Mouse (Mus musculus) urinary bladder, adult 18-20 months (tissue): ENCODE measurements around the gene Elf5.
A peak's percentile ranks its signal among the peaks of the same experiment; 100 is the strongest.

Experiments
- DNase-seq, 2 experiments: peaks; one replicate each; pipeline ENCODE4 v3.0.0; 2022; ENCODE audit warnings: low spot score in 2 of 2, mixed read lengths in 2 of 2

The Elf5 gene

DNA sequence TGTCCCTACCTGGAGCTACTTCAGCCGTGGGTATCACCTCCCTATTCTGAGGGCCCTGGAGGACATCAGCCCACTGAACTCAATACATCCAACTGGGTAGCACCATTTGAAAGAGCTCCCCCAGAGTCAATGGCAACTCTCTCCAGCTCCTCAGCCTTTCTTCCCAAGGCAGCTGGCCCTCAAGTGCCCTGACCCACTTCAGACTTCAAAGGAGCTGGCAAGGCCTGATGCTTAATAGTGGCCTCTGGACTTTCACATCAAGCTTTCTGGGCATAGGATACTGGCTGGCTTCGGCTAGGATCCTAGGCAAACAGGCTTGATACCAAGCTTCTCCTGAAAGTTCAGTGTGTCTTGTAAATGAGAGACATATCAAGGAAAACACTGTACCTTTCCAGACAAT, 23.6 kb downstream of the Elf5 start:
- no peak for DNase-seq

DNA sequence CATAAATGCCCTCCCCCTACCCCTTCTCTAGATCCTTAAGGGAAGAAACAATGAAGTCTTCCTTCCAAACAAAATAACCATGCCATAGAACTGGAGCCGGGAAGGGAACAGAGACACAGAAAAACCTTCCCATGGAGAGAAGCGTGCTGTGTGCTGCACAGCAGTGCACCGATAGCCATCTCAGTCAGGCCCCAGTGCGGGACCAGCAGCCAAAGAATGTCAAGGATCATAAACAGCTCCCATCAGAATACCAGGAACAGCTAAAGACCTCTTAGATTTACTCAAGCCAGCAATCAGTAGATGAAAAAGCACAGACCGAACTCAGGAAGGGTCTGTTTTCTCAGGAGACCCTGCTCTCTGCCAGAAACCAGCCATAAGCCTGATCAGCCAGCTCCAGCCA, 25.0 kb downstream of the Elf5 start:
- no peak for DNase-seq

DNA sequence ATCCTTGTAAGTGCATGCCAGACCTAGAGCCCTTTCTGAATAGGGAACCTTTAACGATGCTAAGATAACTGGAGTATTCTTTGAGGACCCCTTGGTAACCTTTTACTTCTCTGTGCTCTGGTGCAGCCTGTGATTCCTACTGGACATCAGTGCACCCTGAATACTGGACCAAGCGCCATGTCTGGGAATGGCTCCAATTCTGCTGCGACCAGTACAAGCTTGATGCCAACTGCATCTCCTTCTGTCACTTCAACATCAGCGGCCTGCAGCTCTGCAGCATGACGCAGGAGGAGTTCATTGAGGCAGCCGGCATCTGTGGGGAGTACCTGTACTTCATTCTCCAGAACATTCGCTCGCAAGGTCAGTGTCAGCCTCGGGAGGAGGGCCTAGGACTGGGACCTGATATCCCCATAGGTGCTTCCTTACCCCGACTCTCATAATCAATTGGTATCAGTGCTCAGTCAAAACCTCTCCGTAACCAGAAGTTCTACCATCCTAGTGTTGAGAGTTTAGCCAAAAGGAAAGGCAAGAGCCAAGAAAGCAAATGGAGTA, 27.7 kb downstream of the Elf5 start:
- DNase-seq = no peak

DNA sequence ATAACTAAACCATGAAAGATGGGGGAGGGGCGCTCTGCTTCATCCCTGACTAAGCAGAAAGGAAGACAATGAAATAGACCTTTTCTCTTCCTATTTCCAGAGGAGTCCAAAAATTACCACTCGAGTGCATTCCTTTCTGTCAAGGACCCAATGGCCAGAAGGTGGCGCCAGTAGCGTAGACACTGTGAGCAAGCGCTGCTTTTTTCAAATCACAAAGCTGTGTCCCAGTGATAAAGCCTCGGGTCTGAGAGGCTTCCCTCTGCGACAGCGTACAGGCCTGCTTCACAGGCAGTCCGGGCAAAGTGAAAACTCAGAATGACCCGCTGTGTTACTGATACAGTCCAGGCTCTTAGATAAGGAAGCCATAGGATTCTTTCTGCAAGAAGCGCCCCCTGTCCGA, 28.2 kb downstream of the Elf5 start:
- peak; percentile 35 to 68 for DNase-seq

DNA sequence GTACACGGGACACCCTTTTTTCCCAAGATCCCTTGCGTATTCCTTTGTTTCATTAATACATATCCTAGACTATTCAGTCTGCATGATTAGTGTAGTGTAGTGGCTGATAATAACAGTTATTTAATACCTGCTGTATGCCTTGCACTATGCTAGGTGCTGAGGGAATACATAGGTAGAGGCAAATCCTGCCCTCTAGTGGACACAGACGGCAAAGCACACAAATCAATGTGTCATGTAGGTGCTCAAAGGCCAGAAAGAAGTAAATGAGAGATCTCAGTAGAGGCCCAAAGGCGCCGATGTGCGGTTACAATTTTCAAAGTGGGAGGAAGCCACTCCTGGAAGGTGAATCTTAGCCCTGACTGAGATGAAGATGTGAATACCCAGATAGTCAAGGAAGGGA, 34.3 kb downstream of the Elf5 start:
- DNase-seq = no peak

DNA sequence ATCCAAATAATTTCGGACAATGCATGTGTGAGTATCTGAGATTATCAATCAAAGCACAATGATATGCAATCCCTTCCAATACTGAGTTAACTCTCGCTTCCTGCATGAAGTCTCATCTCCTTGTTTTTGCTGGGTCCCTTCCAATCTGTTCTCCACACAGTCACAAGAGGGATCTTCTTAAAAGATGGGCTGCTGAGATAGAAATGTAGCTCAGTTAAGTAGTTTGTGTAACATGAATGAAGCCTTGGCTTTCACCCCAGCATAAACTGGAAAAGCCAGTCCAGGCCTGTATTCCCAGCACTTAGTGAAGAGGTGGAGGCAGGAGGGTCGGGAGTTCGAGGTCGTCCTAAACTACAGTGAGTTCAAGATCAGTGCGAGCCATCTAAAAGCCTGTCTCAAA, 34.8 kb downstream of the Elf5 start:
- DNase-seq = no peak

DNA sequence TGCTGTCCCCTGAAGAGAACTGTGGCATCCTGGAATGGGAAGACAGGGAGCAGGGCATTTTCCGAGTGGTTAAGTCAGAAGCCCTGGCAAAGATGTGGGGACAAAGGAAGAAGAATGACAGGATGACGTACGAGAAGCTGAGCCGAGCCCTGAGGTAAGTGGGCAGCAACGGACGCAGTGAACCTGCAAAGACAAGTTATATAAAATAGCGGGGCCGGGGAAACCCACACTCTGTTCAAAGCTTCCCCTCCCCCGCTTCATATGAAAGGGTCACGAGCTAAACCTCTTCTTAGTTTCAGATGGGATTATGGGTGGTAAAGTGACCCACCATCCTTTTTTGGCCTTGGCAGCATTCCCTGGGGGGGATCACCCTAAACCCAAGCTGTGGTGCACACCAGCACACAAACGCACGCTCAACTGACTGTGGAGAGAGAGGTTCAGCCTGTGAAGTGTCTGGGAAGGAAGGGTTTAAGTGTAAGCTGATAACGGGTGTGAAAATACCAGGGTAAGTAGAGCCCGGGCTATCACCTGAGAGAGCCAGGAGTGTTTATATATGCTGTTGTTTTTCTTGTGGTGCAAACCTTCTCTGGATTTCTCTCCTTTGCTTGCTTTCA, 37.6 kb downstream of the Elf5 start:
- DNase-seq = no peak

DNA sequence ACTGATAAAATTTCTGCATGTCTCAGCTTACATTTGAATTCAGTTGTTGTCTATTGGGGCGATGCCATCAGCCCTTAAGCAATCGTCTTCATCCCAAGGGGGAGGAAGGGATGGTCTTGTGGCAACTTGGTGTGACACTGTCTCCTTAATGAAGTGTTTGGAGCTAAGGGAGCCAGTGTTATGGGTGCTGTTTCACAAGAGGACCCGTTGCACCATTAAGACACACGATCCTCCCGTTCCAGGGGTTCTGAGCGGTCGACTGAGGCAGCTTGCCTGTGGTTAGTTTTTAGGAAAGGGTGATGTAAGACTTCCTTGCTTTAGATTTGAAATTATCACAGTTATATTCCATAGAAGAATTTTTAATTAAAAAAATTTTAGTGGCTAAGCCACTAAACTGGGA, 38.3 kb downstream of the Elf5 start:
- DNase-seq = no peak

DNA sequence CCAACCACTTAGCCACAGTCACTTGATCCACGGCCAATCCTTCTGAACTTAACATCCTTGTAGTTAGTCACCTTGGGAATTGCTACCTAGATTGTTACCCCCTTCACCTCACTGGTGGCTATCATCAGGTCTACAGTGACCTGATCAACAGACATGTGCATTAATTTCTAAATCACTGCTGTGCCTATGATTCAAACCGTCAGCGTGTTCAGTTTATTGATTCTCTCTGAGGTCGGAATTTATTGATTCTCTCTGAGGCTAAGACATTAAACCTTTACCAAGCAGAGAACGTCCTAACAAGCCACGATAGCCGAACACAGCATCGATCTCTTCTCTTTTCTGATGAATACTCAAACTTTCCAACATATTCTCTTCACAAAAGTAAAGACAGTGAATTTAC, 38.8 kb downstream of the Elf5 start:
- DNase-seq = no peak

DNA sequence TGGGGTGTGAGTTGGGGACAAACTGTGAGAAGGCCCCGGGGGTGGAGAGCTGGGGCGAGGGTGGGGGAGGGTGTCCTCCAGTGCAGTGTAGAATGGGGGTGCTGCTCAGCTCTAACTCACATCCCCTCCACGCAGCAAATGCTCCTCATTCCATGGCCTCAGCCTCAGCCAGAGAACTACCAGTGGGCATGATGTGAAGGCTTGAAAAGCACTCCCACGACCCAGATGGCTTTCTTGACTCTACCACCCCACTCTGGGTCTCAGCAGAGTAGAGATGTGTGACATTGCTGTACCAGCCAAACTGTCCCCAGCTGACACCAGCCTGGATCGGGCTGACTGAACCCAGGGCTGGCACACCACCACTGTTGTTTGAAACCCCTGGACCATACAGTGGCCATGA, 41.1 kb downstream of the Elf5 start:
- DNase-seq = no peak

DNA sequence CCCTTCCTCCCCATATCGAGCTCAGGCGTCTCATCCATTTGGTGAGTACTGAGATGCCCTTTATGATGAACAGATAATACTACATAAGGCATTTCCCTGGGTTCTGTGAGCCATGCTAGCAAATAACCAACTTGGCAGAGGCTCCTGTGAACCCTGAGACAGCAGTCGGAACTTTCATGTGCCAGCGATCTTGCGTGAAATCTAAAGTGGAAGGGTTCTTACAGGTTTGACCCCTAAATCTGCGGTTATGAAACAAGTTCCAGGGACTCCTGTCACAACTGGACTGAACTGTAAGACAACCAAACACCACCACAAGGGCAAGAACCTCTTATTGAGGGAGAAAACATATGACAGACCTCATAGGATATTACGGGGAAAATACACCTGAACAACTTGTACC, 44.3 kb downstream of the Elf5 start:
- DNase-seq = no peak

DNA sequence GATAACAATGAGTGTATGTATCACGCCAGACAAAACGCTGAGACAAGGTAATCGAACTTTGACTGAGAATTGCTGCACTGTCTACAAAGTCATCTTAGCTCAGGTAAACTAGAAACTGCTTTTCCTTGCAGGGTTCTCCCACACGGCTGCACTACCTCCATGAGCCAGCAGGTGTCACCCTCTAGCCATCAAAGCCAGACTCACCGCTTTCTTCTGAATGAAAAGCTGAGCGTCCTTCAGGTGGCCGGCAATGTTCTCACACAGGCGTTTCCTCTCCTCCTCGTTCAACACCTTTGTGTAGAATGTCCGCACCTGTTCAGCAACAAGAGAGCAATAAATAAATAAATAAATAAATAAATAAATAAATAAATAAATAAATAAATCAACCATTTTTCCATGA, 45.2 kb downstream of the Elf5 start:
- peak; percentile 58 to 78 for DNase-seq

DNA sequence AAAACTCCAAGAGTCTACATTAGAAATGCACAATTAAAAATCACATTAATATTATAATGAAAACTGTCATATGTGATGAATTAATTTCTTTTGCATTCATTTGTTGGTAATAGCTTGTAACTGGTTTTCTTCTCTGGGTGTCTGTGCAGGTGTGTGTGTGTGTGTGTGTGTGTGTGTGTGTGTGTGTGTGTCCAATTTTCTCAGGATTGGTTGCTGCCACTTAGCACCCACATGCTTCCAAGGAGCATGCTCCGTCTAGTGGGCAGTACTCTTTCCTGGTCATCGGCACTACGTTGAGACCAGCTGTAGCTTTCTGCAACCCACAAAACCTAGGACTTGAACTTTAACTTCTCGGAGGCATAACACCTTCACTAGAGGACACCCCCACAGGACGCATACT, 45.6 kb downstream of the Elf5 start:
- no peak for DNase-seq

DNA sequence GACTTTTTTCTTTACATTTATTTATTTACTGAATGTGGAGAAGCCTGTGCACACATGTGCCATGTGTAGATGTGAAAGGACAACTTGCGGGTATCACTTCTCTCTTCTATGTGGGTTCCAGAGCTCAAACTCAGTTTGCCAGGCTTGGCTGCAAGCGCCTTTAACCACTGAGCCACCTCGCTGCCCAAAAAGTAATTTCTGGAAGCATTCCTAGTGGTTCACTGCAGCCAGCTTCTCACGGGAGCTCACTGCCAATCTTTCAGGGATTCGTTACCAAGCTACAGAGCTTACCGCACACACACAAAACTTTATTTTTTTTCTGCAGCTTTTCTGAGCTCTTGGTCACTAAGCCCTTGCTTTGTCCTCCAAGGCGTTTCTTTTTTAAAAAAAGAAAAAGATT, 46.1 kb downstream of the Elf5 start:
- DNase-seq = no peak

DNA sequence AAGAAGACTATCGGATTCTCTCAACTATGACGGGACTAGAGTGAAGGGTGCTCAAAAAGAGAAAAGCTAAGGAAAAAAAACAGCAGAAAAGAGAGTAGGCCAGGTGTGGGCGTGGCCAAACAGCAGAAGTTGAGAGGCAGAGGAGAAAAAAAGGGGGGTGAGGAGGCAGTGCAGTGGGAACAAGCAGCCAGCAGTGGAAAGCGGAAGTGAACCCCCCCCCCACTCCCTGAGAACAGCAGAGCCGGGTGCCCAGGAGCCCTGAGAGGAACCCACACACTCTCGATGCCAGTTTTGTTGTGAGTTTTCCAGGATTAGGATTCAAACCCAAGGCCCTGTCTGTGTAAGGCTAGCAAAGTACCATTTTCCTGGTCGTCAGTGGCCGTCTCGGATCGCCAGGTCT, 47.6 kb downstream of the Elf5 start:
- no peak for DNase-seq

DNA sequence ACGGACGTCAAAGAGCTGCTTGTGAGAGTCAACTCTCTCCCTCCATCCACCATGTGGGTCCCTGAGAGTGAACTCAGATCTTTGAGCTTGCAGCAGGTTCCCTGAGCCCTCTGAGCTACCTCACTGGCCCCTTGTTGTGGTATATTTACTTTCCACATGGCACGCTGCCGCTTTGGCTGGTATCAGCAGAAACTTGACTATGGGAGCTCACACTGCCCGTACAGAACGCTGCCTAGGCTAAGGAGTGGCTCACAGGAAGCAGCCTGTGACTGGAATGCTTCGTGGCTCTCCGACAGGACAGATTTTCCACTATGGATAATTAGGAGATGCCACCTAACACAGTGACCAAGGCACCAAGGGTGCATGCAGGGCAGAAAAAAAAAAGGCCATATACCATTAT, 49.7 kb downstream of the Elf5 start:
- no peak for DNase-seq

DNA sequence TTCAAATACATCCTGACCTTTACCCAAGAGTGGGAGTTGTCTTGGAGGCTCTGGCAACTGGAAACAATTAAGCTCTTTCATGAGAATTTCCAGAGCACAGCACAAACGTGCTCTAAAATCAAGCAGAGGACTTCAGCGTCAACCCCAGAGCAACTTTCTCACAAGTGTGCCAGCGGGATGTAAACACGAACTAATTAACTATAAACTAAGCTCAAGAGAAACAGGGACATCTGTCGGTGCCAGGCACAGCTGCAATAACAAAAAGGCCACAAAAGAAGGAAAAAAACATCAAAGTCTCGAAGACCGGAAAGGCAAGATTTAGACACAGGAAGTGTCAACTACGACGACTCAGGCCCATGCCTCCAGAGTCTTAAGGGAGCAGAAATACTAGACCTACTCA, 50.3 kb downstream of the Elf5 start:
- DNase-seq = no peak

DNA sequence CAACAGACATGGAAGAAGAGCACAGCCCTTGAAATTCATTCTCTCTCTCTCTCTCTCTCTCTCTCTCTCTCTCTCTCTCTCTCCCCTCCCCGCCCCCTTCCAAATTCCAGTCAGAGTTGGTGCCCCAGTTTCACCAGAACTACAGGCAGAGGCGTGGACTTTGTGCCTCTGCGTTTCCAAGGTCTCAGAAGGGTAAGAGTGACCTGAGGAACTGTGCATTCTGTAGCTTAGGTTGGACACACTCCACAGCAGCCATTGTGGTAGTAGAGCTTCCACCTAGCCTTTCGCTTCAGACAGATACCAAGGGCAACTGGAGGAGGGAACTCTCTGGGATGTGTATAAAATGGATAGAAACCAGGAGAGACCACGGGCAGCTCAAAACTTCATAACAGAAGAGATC, 51.3 kb downstream of the Elf5 start:
- no peak for DNase-seq

DNA sequence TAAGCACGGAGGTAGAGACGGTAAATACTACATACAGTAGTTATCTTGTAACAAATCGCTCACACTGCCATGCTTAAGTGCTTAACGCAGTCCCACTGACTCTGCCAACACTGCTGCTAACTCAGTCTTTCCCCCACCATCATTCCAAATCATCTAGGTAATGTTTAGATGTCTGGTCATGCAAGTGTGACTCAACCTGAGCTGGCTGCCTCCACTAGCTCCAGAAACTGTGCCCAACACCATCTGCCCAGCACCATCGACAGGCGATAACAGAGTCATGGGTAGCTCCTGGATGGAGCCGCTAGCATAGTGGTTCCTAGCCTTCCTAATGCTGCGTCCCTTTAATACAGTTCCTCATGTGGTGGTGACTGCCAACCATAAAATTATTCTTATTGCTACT, 53.0 kb downstream of the Elf5 start:
- DNase-seq = no peak

DNA sequence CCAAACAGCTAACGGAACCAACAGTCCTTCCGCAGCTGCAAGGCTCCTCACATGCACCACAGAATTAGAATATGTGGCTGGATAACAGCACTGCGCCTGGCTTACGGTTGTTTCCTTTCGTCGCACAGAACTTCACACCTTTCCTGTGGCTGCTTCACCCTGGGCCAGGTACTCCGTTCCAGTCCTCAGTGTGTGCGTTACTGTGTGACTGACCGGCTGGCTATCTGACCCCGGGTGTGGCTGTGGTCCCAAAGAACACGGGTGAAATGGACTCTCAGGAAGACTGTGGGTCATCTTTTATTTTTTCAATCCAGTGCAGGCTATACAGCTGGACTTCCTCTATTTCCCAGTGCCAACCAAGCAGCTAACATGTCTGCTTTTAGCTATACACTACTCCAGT, 53.9 kb downstream of the Elf5 start:
- no peak for DNase-seq

DNA sequence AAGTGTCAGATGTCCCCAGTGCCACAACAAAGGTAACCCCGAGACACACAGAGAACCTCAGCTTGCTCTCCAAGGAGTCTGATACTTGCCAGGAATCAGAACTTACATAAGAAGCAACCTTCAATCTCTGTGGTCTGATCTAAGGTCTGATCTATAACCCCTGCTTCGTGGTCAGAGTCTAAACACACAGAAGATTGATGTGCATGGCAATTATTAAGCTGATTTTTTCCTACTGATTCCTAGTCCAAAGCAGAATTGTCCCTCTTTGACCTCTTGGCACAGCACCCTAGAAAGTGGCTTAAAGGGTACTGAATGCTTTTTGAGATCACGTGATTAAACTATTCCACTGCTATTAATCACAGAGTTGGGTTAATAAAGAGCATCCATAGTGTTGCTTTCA, 54.8 kb downstream of the Elf5 start:
- no peak for DNase-seq

DNA sequence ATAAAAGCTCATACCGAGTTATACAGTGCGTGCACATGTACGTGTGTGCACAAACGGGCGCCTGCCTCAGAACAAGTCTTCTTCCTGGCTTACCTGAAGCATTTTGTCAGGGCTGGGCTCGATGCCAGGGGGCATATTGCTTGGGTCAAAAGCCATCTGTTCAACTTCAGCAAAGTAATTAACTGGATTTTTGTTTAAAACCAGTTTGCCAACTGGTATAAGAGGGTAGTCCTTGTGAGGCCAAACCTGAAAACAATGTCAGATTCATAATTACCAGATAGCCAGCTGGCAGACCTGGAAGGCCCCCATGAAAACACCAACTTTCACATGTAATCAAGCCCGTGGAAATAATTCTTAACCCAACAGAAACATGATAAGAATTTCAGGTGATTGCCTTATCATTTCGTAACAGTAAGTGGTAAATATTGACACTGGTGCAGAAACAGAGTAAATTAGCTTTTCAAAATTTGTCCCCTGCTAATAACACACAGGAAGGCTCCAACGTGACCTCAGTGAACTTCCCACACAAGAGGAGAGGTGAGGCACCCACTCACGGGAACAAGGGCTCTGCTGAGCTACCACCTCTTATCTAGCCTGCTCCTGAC, 55.6 kb downstream of the Elf5 start:
- DNase-seq = peak; percentile 16 to 18

DNA sequence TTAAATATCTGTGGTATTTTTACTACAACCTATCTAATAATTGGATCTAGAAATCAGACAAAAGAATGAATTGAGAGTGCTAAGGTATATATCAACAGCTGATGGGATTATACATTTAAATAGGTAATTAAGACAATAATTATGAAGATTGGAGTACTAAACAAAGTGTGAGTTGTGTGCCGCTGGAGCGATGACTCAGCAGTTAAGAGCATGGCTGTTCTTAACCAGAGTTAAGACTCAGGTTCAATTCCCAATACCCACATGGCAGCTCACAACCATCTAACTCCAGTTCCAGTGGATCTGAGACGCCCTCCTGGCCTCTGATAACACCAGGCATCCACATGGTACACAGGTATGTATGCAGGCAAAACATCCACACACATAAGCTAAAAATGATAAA, 61.9 kb downstream of the Elf5 start:
- no peak for DNase-seq

DNA sequence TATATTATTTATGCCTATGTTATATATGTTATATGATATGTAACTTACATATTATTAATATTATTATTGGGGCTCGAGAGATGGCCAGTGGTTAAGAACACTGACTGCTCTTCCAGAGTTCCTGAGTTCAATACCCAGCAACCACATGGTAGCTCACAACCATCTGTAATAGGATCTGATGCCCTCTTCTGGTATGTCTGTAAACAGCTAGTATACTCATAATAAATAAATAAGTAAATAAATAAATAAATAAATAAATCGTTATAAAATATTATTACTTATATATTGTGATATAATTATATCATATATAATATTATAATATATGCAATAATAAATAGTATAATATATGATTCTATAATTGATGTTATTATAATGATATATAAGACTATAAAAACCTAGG, 64.7 kb downstream of the Elf5 start:
- no peak for DNase-seq
